Mouse (Mus musculus) layer of hippocampus, postnatal 36 days (tissue): ENCODE data around the gene Ffar1. TPM values are rescaled to one million over a fixed set of nuclear protein-coding genes. Genes with fewer than 3 reads are reported as not detected.

Experiments used
- DNase-seq, 2 experiments: peaks; one replicate each; pipeline ENCODE4 v3.0.0; 2022
- total RNA-seq, 2 experiments: library from RNA; stranded (reverse); gene quantifications; 2 replicates each; pipeline ENCODE4 v1.2.3; 2021

Gene Ffar1
- not detected for total RNA-seq

- no peak for DNase-seq
Measured at GRCm38 (mm10) chr7:30861464-30861863, at the start of gene Ffar1. TSS of gene Ffar1 (minus strand) at chr7:30861564.

DNA sequence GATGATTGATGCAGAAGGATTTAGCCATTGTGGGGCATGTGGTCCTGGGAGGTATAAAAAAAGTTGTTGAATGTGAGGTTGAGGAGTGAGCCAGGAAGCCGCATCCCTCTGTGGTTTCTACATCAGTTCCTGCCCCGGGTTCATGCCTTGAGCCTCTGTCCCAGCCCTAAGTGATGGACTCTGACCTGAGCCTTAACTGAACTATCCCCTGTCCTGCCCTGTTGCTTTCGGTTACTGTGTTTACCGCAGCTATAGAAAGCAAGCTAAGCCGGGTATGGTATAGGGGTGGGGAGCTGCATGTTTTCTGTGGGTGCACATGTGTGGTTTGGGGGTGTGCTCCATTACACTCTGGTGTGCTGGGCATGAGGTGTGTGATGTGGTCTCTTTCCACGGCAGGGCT lies 48.4 kb upstream of the Ffar1 start:
- DNase-seq = no peak

- DNase-seq = no peak
Measured at GRCm38 (mm10) chr7:30908992-30909431, 47.6 kb upstream of the Ffar1 start.

DNA sequence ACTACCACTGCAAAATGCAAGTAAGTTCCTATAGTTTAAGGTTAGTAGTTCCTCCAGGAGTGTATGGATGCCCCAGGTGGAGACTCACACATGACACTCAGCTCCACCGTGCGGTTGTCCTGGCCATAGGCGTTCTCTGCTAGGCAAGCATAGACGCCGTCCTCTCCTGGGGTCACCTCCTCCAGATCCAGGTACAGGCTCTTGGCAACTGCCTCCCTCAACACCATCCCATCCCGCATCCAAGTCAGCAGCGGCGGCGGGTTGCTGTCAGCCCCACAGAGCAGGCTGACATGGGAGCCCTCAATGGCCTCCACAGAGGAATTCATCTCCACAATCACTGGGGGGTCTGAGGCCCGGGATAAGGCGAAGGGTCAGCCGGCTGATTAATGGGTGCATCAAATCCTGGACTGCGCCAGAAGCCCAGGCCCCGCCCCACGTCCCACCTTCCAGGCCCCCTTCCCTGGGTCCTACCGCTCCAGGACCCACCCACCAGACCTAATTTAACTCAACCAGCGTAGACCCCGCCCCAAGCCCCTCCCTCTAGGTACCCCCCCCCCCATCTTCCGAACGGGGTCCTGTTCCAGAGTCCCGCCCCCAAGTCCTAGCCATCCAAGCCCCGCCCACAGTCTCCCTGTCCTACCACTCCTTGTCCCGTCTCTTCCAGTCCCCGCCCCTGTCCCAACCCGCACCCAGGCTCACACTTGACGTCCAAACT lies 47.1 kb upstream of the Ffar1 start:
- no peak for DNase-seq

GRCm38 (mm10) chr7:30904042-30904441 lies 42.7 kb upstream of the Ffar1 start:
- DNase-seq = no peak

- no peak for DNase-seq
Measured at GRCm38 (mm10) chr7:30895217-30895616, 33.9 kb upstream of the Ffar1 start.

DNA sequence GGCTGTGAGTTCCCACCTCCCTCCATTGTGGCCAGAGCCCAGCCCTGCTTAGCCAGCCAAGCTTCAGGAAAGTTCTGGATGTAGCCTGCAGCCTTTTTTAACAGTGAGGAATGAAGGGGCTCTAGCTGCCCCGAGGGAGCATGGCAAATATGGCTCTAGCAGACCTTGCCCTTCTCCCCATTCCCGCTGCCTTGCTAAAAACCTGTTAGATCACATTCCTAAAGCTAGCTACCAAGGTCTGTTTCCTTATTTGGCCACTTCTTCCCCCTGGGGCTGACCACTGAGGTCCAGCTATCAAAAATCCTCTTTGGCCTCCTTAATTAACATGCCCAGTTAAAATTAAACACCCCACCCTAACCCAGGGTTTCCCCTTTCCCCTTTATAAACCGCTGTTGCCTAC lies 31.2 kb upstream of the Ffar1 start:
- no peak for DNase-seq

DNA sequence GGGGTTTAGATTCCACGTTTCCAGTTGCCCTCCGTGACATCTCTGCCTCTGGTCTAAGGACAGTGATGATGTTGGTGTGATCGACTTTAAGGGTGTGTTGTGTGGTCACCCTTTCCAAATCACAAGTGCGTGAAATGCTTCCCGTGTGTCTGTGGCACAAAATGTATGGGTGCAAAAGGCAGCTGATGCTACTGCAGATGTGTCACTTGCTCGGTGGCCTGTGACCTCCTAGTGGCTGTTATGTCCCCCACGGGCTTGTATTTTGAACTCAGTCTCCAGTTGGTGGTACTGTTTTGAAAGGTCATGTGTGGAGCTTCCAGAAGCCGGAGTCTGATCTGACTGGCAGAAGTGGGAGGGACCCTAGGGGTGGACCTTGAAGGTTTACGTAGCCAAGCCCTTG lies 30.4 kb upstream of the Ffar1 start:
- DNase-seq = no peak

GRCm38 (mm10) chr7:30890681-30891080 lies 29.3 kb upstream of the Ffar1 start:
- no peak for DNase-seq

DNA sequence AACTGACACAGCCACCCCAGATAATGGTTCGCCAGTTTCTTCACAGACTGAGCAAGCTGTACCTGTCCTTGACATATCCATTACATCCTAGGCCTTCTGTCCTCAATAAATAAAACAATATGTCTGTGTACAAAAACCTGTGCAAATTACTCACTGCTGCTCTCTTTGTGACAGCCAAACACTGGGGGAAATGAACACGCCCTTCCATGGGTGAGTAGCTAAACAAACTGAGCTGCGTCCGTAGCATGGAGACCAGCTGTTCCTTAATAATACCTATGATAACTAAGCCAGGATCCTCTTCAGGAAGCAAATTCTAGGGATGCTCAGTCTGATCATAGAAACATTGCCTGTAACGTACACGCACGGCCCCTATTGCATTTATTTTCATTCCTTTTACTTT lies 27.4 kb upstream of the Ffar1 start:
- DNase-seq = no peak

DNA sequence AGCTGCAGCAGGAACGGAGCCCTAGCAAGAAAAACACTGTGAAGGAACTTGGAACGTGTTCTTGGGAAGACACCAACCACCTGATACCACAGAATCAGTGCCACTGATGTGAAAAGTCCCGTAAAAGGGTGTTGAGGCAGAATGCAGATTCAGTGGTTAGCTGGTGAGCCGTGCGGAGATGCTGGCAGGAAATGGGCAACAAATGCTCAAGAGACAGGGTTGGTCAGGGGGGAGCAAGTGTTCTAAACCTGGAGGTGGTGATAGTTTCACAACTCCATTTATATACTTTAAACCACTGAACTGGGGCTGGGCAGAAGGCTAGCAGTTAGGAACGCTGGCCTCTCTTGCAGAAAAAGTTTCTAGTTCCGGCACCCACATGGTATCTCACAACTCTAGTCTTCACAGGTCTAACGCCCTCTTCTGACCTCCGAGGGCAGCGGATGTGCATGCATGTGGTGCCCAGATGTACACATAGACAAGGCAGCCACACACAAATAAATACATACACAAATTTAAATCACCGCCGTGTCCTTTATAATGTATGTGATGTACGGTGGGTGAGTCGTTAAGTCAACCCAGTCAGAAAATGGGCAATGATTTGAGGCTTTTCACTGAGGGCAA lies 26.3 kb upstream of the Ffar1 start:
- DNase-seq = no peak

GRCm38 (mm10) chr7:30886852-30887251 lies 25.5 kb upstream of the Ffar1 start:
- DNase-seq = no peak

DNA sequence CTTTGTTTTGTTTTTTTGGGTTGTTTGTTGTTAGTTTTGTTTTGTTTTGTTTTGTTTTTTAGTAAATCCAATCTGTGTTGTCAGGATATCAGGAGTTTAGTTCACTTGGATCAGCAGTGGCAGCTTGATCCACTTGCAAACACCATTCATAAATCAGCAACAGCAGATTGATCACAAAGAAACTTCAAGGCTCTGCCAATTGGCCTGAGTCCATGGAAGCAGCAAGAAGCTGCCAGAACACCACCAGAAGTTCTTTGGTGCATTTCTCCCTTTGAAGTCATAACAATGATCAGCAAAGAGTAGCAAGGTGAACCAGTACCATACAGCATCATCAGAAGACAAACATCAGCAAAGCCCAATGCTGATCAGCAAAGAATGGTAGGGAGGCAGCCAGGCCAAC lies 22.7 kb upstream of the Ffar1 start:
- DNase-seq = no peak

DNA sequence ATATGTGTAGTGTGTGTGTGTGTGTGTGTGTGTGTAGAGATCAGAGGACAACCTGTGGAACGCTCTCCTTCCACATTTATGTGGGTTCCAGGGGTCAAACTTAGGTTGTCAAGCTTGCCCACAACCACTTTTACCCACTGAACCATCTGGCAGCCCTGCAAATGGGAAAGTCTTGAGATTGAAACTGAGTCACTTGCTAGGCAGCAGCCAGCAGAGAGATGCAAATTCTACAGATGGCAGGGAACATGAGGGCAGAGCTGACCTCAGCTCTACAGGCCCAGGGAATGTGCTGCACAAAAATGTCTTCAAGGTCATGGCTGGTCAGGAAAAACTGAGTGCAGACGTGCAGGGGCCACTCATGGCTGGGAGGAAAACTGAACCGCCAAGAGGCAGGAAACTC lies 20.0 kb upstream of the Ffar1 start:
- DNase-seq = no peak

DNA sequence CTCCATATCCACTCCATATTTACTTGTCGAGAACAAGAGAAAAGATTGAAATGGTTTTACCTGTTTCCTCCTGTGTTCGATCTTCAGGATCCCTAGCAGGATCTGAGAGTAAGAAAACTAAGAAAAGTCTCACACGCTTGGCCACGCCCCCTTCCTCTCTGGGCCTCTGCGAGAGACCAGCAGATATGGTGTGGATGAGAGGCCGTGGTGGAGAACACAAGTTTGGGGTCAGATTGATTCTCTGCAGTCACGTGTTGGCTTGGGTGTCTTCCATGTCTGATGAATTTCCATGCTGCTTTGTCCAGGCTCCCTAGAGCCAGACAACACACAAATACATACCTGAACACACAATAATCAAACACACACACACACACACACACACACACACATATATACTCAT lies 18.8 kb upstream of the Ffar1 start, which contains the start of gene Cd22:
TSS of gene Cd22 (minus strand) at position 167 of the 400 bp plus-strand sequence.
- DNase-seq = no peak

GRCm38 (mm10) chr7:30878950-30879349 lies 17.6 kb upstream of the Ffar1 start:
- DNase-seq = no peak

- peak; percentile 50 to 57 for DNase-seq
Measured at GRCm38 (mm10) chr7:30873083-30873482, 11.7 kb upstream of the Ffar1 start.

GRCm38 (mm10) chr7:30863386-30863785 lies 2.0 kb upstream of the Ffar1 start:
- no peak for DNase-seq

DNA sequence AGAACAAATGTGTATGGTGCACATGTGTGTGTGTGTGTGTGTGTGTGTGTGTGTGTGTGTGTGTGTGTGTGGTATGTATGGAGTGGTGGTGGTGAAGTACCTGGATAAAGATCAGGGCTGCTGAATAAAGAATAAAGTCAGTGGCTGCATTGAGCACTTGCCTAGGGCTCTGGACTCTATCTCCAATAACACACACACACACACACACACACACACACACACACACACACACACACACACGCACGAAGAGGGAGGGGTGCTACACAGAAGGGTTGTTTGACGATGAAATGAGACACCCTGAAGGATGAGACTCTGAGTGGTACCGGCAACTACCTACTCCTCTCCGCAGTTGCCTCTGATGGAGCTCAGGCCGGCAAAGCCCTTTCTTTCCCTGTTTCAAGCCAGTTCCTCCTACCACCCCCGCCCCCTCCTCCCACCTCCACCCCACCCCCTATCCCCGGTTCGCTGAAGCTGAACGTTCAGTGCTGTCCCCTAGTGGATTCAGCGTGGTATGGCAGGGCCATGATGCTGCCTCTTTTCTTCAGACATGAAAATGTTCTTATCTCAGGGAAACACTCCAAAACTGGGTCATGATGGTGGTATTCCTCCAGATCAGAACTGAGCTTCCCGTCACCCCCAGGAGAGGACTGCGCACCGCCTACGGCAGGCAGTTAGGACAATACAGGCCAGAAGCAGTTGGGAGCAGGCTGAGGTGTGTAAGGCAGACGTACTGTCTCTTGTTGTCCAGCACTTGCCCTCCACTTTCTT lies 1.5 kb downstream of the Ffar1 start:
- DNase-seq = peak; percentile 12 to 51

- DNase-seq = peak; percentile 57 to 68
Measured at GRCm38 (mm10) chr7:30859290-30859634, 2.1 kb downstream of the Ffar1 start.

DNA sequence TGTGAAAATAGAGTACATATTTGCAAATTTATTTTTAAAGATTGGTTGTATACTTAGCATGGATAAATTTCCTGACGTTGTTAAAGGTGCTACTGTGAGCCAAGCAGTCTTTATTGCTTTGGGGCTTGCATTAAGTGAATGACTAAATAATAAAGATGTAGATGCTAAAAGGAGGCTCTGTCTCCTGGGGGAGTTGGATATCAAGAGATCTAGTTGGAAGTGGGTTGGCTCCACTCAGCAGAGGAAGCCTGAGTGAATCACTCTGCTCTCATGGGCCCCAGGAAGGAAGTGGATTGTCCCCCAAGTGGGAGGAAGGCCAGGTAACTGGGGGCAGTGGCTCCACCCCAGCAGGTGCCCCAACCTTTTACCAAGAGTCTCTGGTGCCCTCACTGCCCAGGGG lies 3.6 kb downstream of the Ffar1 start:
- no peak for DNase-seq

GRCm38 (mm10) chr7:30856078-30856477 lies 5.3 kb downstream of the Ffar1 start, which contains the start of gene Ffar3:
TSS of gene Ffar3 (minus strand) at chr7:30856178.
- DNase-seq = no peak

DNA sequence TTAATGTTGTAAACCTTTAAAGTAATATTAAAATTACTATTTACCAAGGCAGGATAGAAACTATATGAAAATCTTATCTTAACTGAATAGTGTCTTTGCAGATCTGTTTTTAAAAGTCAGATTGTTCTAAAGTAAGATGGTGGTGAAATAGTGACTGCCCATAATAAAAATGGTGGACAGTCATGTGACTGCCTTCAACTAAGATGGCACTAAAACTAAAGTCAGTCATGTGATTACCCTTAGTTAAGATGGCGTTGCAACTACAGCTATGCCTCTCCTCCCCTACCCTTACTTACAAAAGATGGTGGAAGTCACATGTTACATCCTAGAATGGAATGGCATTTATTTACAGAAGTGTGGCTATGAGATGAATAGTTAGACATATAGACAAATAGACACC lies 9.9 kb downstream of the Ffar1 start:
- DNase-seq = no peak

- DNase-seq = no peak
Measured at GRCm38 (mm10) chr7:30847934-30848333, 13.4 kb downstream of the Ffar1 start.
